Mouse (Mus musculus): ENCODE data around the gene Gtf2a1l. TPM values are rescaled to one million over a fixed set of nuclear protein-coding genes. Genes with fewer than 3 reads are reported as not detected.

Gene Gtf2a1l
- total and polyA plus RNA-seq, 3 experiments = 0.08 TPM; not detected in 2

- no peak overlapping the region for H3K27ac ChIP-seq (ENCODE audit: insufficient read depth, low read depth)
- no peak overlapping the region for H3K4me2 ChIP-seq (ENCODE audit: insufficient read depth, low read depth, poor library complexity, severe bottlenecking)
- no peak for TF ChIP-seq CHD2 (IDR thresholded peaks at IDR 0.05; ENCODE audit: low read length)
- TF ChIP-seq ETS1 (conservative IDR thresholded peaks at IDR 0.05; ENCODE audit: low read depth, low read length) = no peak
- no peak for TF ChIP-seq PAX5 (IDR thresholded peaks at IDR 0.05; ENCODE audit: low read length)
- TF ChIP-seq ZC3H11A (IDR thresholded peaks at IDR 0.05; ENCODE audit: low read depth, low read length) = peak; percentile 56
- no peak for TF ChIP-seq EP300 (IDR thresholded peaks at IDR 0.05; ENCODE audit: low read length)
- peak; percentile 75 to 94 for TF ChIP-seq CTCF (conservative IDR thresholded peaks at IDR 0.05 in 1 of 2, IDR thresholded peaks at IDR 0.05 in 1 of 2; ENCODE audit: low read depth in 2 of 2, low read length in 2 of 2)
- TF ChIP-seq SMC3 (IDR thresholded peaks at IDR 0.05; ENCODE audit: low read depth, low read length) = peak; percentile 89
- no peak for TF ChIP-seq NELFE (IDR thresholded peaks at IDR 0.05; ENCODE audit: low read depth, low read length)
- TF ChIP-seq JUND (conservative IDR thresholded peaks at IDR 0.05; ENCODE audit: low read depth, low read length) = no peak
- TF ChIP-seq SIN3A (IDR thresholded peaks at IDR 0.05; ENCODE audit: low read length) = no peak
- peak; percentile 95 for TF ChIP-seq RAD21 (IDR thresholded peaks at IDR 0.05; ENCODE audit: low read depth, low read length)
- peak; percentile 22; the same call in 1 of the 2 replicates for TF ChIP-seq IRF4 (IDR thresholded peaks at IDR 0.05; ENCODE audit: low read depth, low read length)
- no peak for TF ChIP-seq KAT2A (IDR thresholded peaks at IDR 0.05; ENCODE audit: insufficient replicate concordance, low read length)
- H3K27me3 ChIP-seq (replicated peaks) = no peaks in the 10 kb centered on the region
- dilution Hi-C loops (cut with MboI; ENCODE audit: extremely low pct_ligation_motif_present, extremely low pct_unique_long_range_greater_than_20kb, low sequenced_read_pairs) = no loop called here
- no peaks in the 10 kb centered on the region for H3K9me3 ChIP-seq (replicated peaks; ENCODE audit: low read length)
- peak; percentile 70 for DNase-seq (ENCODE audit: extremely low read depth)
- no peaks in the 10 kb centered on the region for H3K79me2 ChIP-seq (replicated peaks; ENCODE audit: control insufficient read depth, extremely low read depth, insufficient read depth, poor library complexity, severe bottlenecking)
- no peak overlapping the region for H3K4me3 ChIP-seq (replicated peaks in 1 of 3; ENCODE audit: low read depth in 2 of 3, low read length in 2 of 3, poor library complexity in 1 of 3)
- H3K36me3 ChIP-seq (replicated peaks in 1 of 2; ENCODE audit: control insufficient read depth in 1 of 2, insufficient read depth in 1 of 2, low read length in 1 of 2) = peaks cover 0 to 22% of the 10 kb centered on the region in 2 experiments
- in situ Hi-C loops (cut with MboI; ENCODE audit: low pct_ligation_motif_present, low pct_unique_long_range_greater_than_20kb, low sequenced_read_pairs) = loop anchor here (25.0 kb wide), 1 partner anchor 379 kb away; no protein-coding TSS in a partner anchor
- H3K9ac ChIP-seq (ENCODE audit: insufficient read depth, low read depth) = no peak overlapping the region
- H3K4me1 ChIP-seq (ENCODE audit: control insufficient read depth in 1 of 2, insufficient read depth in 2 of 2) = peaks cover 5 to 20% of the 10 kb centered on the region in 2 experiments
Measured at GRCm38 (mm10) chr17:88641012-88641411, 27.4 kb upstream of the Gtf2a1l start.

- Histone ChIP-seq H3K79me2 (replicated peaks; ENCODE audit: control insufficient read depth, extremely low read depth, insufficient read depth, poor library complexity, severe bottlenecking) (no peaks in the 10 kb centered on the region), H3K36me3 (replicated peaks in 1 of 2; ENCODE audit: control insufficient read depth in 1 of 2, insufficient read depth in 1 of 2, low read length in 1 of 2) (peaks cover 0 to 15% of the 10 kb centered on the region in 2 experiments), H3K9ac (ENCODE audit: insufficient read depth, low read depth) (no peak overlapping the region), H3K27ac (ENCODE audit: insufficient read depth, low read depth) (no peak overlapping the region), H3K4me1 (ENCODE audit: control insufficient read depth in 1 of 2, insufficient read depth in 2 of 2) (peaks cover 5 to 20% of the 10 kb centered on the region in 2 experiments), H3K27me3 (replicated peaks) (no peaks in the 10 kb centered on the region), H3K4me3 (replicated peaks in 1 of 3; ENCODE audit: low read depth in 2 of 3, low read length in 2 of 3, poor library complexity in 1 of 3) (no peak overlapping the region), H3K4me2 (ENCODE audit: insufficient read depth, low read depth, poor library complexity, severe bottlenecking) (no peak overlapping the region), H3K9me3 (replicated peaks; ENCODE audit: low read length) (no peaks in the 10 kb centered on the region)
- TF ChIP-seq CHD2 (IDR thresholded peaks at IDR 0.05; ENCODE audit: low read length) (no peak), UBTF (IDR thresholded peaks at IDR 0.05; ENCODE audit: low read depth, low read length) (no peak), NELFE (IDR thresholded peaks at IDR 0.05; ENCODE audit: low read depth, low read length) (no peak), JUND (conservative IDR thresholded peaks at IDR 0.05; ENCODE audit: low read depth, low read length) (no peak), MXI1 (IDR thresholded peaks at IDR 0.05; ENCODE audit: low read depth, low read length) (no peak), ETS1 (conservative IDR thresholded peaks at IDR 0.05; ENCODE audit: low read depth, low read length) (no peak), GABPA (IDR thresholded peaks at IDR 0.05; ENCODE audit: insufficient replicate concordance, low read depth, low read length) (no peak), POLR2AphosphoS2 (IDR thresholded peaks at IDR 0.05; ENCODE audit: low read depth, low read length) (no peak), ELF1 (IDR thresholded peaks at IDR 0.05; ENCODE audit: low read depth, low read length) (no peak), ZC3H11A (IDR thresholded peaks at IDR 0.05; ENCODE audit: low read depth, low read length) (no peak), MAFK (IDR thresholded peaks at IDR 0.05; ENCODE audit: insufficient replicate concordance, low read length) (no peak), HCFC1 (IDR thresholded peaks at IDR 0.05; ENCODE audit: low read depth, low read length) (no peak)
- in situ Hi-C loops (cut with MboI; ENCODE audit: low pct_ligation_motif_present, low pct_unique_long_range_greater_than_20kb, low sequenced_read_pairs) (loop anchor here (25.0 kb wide), 1 partner anchor 380 kb away; no protein-coding TSS in a partner anchor), dilution Hi-C loops (cut with MboI; ENCODE audit: extremely low pct_ligation_motif_present, extremely low pct_unique_long_range_greater_than_20kb, low sequenced_read_pairs) (no loop called here)
- DNase-seq (ENCODE audit: extremely low read depth) = no peak
Measured at GRCm38 (mm10) chr17:88641836-88642235, 26.6 kb upstream of the Gtf2a1l start.
